Mouse (Mus musculus): ENCODE results near the gene Wnt2b.

Wnt2b gene

DNA sequence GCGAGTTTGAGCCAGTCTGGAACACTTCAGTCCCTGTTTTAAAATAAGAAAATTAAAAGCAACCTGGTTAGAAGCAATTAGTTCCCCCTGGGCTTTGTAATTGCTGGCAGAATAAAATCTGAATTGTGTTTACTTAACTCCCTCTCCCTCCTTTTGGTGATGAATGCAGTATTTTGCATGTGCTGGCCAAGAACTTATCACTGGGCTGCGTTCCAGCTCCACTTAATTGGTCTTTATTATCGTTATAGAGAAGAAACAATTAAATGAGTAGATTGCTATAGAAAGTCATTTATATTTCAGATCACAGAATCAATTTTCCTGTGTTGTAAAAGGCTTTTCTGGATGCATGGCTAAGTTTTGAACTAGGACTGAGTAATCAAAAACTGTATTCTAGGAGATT, 65.6 kb downstream of the Wnt2b start:
- DNase-seq (ENCODE audit: low read depth, low spot score): no peak

All from c-Kit-negative CD71-positive TER-119-positive erythroid progenitor cells, embryonic 14.5 days (primary cell).